Mouse (Mus musculus): Measurements from ENCODE around the gene Cox10. TPM values are rescaled to one million over a fixed set of nuclear protein-coding genes. Genes with fewer than 3 reads are reported as not detected.
A peak's percentile ranks its signal among the peaks of the same experiment; 100 is the strongest.

Cox10 gene
- total and polyA plus RNA-seq, 3 experiments: 39.9 to 374 (median 52.2) TPM

DNA sequence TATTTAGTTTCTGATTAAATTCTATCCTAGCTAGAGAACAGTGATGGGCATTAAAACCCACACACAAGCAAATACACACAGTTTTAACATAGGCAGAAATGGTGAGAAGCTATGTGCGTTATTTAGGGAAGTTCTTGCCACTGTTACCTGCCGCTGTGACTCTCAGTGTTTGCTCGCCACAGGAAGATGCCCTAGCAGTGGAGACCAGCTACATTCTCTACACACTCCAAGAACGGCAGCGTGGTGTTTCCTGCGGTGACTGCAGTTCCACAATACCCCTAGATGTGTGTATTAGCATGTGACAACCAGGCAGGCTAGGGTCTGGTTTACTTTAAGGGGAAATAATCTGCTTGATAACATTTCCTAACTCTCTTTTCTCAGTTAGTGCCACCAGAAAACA is 64.0 kb downstream of the Cox10 start:
- no peak for DNase-seq (ENCODE audit: low read depth, low spot score)

DNA sequence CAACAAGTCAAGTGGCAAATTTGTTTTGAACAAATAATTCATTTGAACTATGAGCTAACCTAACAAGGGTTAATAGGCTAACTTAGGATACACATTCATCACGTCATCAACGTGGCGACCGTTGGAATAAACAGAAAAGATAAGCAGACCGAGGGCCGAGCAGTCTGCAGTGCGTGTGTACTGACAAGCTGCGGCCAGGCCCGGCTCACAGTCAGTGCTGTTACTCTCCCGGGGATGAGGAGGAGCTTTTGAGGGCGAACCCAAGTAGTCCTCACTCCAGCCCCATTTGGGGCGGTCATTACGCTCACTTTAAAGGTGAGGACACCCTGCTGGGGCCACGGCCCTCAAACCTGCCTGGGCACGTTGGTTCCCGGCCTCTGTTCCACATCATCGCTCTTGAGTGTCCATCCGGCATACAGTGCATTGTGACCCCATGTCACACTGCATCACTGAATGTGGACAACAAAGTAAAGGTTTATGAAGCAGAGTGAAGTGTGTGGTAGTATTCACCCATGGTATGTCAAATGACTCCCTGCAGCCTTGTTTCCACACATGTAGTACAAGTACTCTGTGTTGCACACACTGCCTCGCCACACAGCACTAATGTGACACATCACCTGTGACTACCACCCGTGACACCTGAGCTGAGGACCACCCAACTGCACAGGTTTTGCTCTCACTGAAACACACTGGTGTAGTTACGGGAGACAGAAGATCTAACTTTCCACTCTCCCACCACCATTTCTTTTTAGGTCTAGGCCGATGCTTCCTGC is 68.4 kb downstream of the Cox10 start:
- H3K9me3 ChIP-seq (replicated peaks; ENCODE audit: insufficient read depth, low read length): no peaks in the 10 kb centered on the region
- H3K9ac ChIP-seq (ENCODE audit: control insufficient read depth, low read depth, low read length, poor library complexity, severe bottlenecking): no peak overlapping the region
- no peak for DNase-seq (ENCODE audit: low read depth, low spot score)
- no peaks in the 10 kb centered on the region for H3K36me3 ChIP-seq (ENCODE audit: control insufficient read depth in 1 of 2, insufficient read depth in 2 of 2, low read length in 2 of 2)
- no peaks in the 10 kb centered on the region for H3K27me3 ChIP-seq (ENCODE audit: control insufficient read depth in 1 of 2, insufficient read depth in 2 of 2, low read length in 2 of 2)
- H3K4me3 ChIP-seq (ENCODE audit: control insufficient read depth in 1 of 2, insufficient read depth in 1 of 2, low read depth in 2 of 2, low read length in 2 of 2): no peak overlapping the region
- no peaks in the 10 kb centered on the region for H3K79me2 ChIP-seq (ENCODE audit: control insufficient read depth, insufficient read depth, low read length, poor library complexity)
- no peaks in the 10 kb centered on the region for H3K4me1 ChIP-seq (ENCODE audit: control insufficient read depth in 1 of 2, insufficient read depth in 2 of 2, low read length in 2 of 2)
- TF ChIP-seq SMC3 (IDR thresholded peaks at IDR 0.05; ENCODE audit: low read depth, low read length): no peak
- TF ChIP-seq USF1 (IDR thresholded peaks at IDR 0.05; ENCODE audit: low read depth, low read length): no peak
- TF ChIP-seq ZKSCAN1 (IDR thresholded peaks at IDR 0.05; ENCODE audit: low read depth, low read length): no peak
- 0 out of 2 replicates have a peak, but pooled peaks have one; percentile 12 for TF ChIP-seq HCFC1 (IDR thresholded peaks at IDR 0.05; ENCODE audit: low read depth, low read length)
- H3K27ac ChIP-seq (ENCODE audit: control insufficient read depth, low read depth, low read length): no peak overlapping the region

More for the DNA sequence above, 64.0 kb downstream of the Cox10 start:
- H3K27me3 ChIP-seq (ENCODE audit: control insufficient read depth in 1 of 2, insufficient read depth in 2 of 2, low read length in 2 of 2): no peaks in the 10 kb centered on the region
- peaks cover 8 to 10% of the 10 kb centered on the region in 2 experiments; a peak in 3 of 4 replicates for H3K4me1 ChIP-seq (ENCODE audit: control insufficient read depth in 1 of 2, insufficient read depth in 2 of 2, low read length in 2 of 2)
- no peak overlapping the region for H3K9ac ChIP-seq (ENCODE audit: control insufficient read depth, low read depth, low read length, poor library complexity, severe bottlenecking)
- no peaks in the 10 kb centered on the region for H3K79me2 ChIP-seq (ENCODE audit: control insufficient read depth, insufficient read depth, low read length, poor library complexity)
- TF ChIP-seq POLR2AphosphoS2 (IDR thresholded peaks at IDR 0.05; ENCODE audit: low read length) (no peak), CHD1 (IDR thresholded peaks at IDR 0.05; ENCODE audit: low read depth, low read length) (no peak), MYC (IDR thresholded peaks at IDR 0.05; ENCODE audit: low read depth, low read length) (no peak), ZC3H11A (IDR thresholded peaks at IDR 0.05; ENCODE audit: low read depth, low read length) (no peak), USF2 (IDR thresholded peaks at IDR 0.05; ENCODE audit: borderline replicate concordance in 1 of 2, insufficient read depth in 1 of 2, low read depth in 1 of 2, low read length in 2 of 2) (no peak), POLR2AphosphoS5 (IDR thresholded peaks at IDR 0.05; ENCODE audit: borderline replicate concordance, low read depth, low read length) (no peak)
- H3K9me3 ChIP-seq (replicated peaks; ENCODE audit: insufficient read depth, low read length): no peaks in the 10 kb centered on the region
- H3K36me3 ChIP-seq (ENCODE audit: control insufficient read depth in 1 of 2, insufficient read depth in 2 of 2, low read length in 2 of 2): peaks cover 0 to 13% of the 10 kb centered on the region in 2 experiments; a peak in 2 of 4 replicates
- H3K27ac ChIP-seq (ENCODE audit: control insufficient read depth, low read depth, low read length): no peak overlapping the region
- H3K4me3 ChIP-seq (ENCODE audit: control insufficient read depth in 1 of 2, insufficient read depth in 1 of 2, low read depth in 2 of 2, low read length in 2 of 2): no peak overlapping the region

DNA sequence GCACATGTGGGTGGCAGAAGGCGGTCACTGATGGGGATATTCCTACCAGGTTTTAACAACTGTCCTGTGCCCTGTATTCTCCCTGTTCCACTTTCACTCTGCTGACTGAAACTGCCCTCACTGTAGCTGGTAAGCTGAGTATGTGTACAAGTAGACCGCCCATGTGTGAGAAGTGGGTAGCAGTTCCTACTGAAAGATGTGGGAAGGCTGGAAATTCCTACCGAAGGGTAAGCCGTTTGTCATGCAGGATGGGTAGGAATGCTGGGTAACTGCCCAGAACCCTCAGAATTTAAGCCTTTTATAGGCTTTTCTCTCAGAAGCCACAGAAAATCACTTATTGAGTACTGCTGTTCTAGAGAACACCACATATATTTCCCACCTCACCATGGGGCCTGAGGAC is 75.1 kb downstream of the Cox10 start:
- H3K4me1 ChIP-seq (ENCODE audit: control insufficient read depth in 1 of 2, insufficient read depth in 2 of 2, low read length in 2 of 2): peaks cover 4 to 5% of the 10 kb centered on the region in 2 experiments

More for the DNA sequence above, 75.1 kb downstream of the Cox10 start:
- Histone ChIP-seq H3K79me2 (ENCODE audit: control insufficient read depth, insufficient read depth, low read length, poor library complexity) (no peaks in the 10 kb centered on the region), H3K9me3 (replicated peaks; ENCODE audit: insufficient read depth, low read length) (no peaks in the 10 kb centered on the region), H3K27me3 (ENCODE audit: control insufficient read depth in 1 of 2, insufficient read depth in 2 of 2, low read length in 2 of 2) (no peaks in the 10 kb centered on the region), H3K9ac (ENCODE audit: control insufficient read depth, low read depth, low read length, poor library complexity, severe bottlenecking) (no peak overlapping the region), H3K27ac (ENCODE audit: control insufficient read depth, low read depth, low read length) (no peak overlapping the region), H3K36me3 (ENCODE audit: control insufficient read depth in 1 of 2, insufficient read depth in 2 of 2, low read length in 2 of 2) (peaks cover 0 to 7% of the 10 kb centered on the region in 2 experiments), H3K4me3 (ENCODE audit: control insufficient read depth in 1 of 2, insufficient read depth in 1 of 2, low read depth in 2 of 2, low read length in 2 of 2) (no peak overlapping the region)
- no peak for TF ChIP-seq MAFK (IDR thresholded peaks at IDR 0.05; ENCODE audit: borderline replicate concordance, low read depth, low read length)
- no peak for TF ChIP-seq ETS1 (IDR thresholded peaks at IDR 0.05; ENCODE audit: low read depth, low read length)
- no peak for TF ChIP-seq CTCF (IDR thresholded peaks at IDR 0.05 in 2 of 3, conservative IDR thresholded peaks at IDR 0.05 in 1 of 3; ENCODE audit: control insufficient read depth in 1 of 3, insufficient read depth in 1 of 3, low read depth in 2 of 3, low read length in 3 of 3, poor library complexity in 1 of 3, severe bottlenecking in 1 of 3)
- no peak for DNase-seq (ENCODE audit: low read depth, low spot score)
